Mouse (Mus musculus): ENCODE measurements at regions not wholly inside any gene's neighbourhood (a gene's known extent, or its start where the extent isn't known, plus 50 kb on each side); places are given as distances from the start of the nearest gene placed in this dataset.

GRCm38 (mm10) chr11:12858274-12858884, 393.6 kb upstream of the Cobl start:
- Histone ChIP-seq H3K27ac (ENCODE audit: low read depth, low read length) (no peak overlapping the region), H3K4me3 (ENCODE audit: low read depth, low read length) (no peak overlapping the region), H3K4me1 (replicated peaks; ENCODE audit: control insufficient read depth, insufficient read depth, low read length) (no peaks in the 10 kb centered on the region), H3K36me3 (ENCODE audit: control insufficient read depth, insufficient read depth) (no peaks in the 10 kb centered on the region), H3K27me3 (replicated peaks; ENCODE audit: control insufficient read depth, insufficient read depth, low read length) (no peaks in the 10 kb centered on the region), H3K9me3 (ENCODE audit: control insufficient read depth) (no peaks in the 10 kb centered on the region), H3K4me2 (replicated peaks; ENCODE audit: low read depth) (no peak overlapping the region), H3K9ac (ENCODE audit: low read depth, low read length) (no peak overlapping the region)
- TF ChIP-seq CTCF (IDR thresholded peaks at IDR 0.05; ENCODE audit: low read depth), result no peak
- no peak for ATAC-seq
- 83% methylated on average over 2 of the region's 2 CpGs for WGBS

- Histone ChIP-seq H3K36me3 (ENCODE audit: control insufficient read depth, insufficient read depth) (no peaks in the 10 kb centered on the region), H3K27me3 (replicated peaks; ENCODE audit: control insufficient read depth, insufficient read depth, low read length) (no peaks in the 10 kb centered on the region), H3K4me1 (replicated peaks; ENCODE audit: control insufficient read depth, insufficient read depth, low read length) (no peaks in the 10 kb centered on the region), H3K4me3 (ENCODE audit: low read depth, low read length) (no peak overlapping the region), H3K27ac (ENCODE audit: low read depth, low read length) (no peak overlapping the region), H3K9me3 (ENCODE audit: control insufficient read depth) (no peaks in the 10 kb centered on the region), H3K4me2 (replicated peaks; ENCODE audit: low read depth) (no peak overlapping the region), H3K9ac (ENCODE audit: low read depth, low read length) (no peak overlapping the region)
- no peak for ATAC-seq
- TF ChIP-seq CTCF (IDR thresholded peaks at IDR 0.05; ENCODE audit: low read depth), result no peak
- WGBS, result 83% methylated on average over 6 of the region's 6 CpGs
Observed at GRCm38 (mm10) chr11:12857358-12858199, 392.8 kb upstream of the Cobl start.

GRCm38 (mm10) chr11:12847793-12848192, 383.0 kb upstream of the Cobl start:
- H3K27ac ChIP-seq (ENCODE audit: low read depth, low read length), result no peak overlapping the region
- TF ChIP-seq CTCF (IDR thresholded peaks at IDR 0.05; ENCODE audit: low read depth), result no peak
- H3K4me2 ChIP-seq (replicated peaks; ENCODE audit: low read depth), result no peak overlapping the region
- no peaks in the 10 kb centered on the region for H3K27me3 ChIP-seq (replicated peaks; ENCODE audit: control insufficient read depth, insufficient read depth, low read length)
- H3K4me3 ChIP-seq (ENCODE audit: low read depth, low read length), result no peak overlapping the region
- H3K36me3 ChIP-seq (ENCODE audit: control insufficient read depth, insufficient read depth), result no peaks in the 10 kb centered on the region
- H3K9ac ChIP-seq (ENCODE audit: low read depth, low read length), result no peak overlapping the region
- no peak for ATAC-seq
- no peaks in the 10 kb centered on the region for H3K4me1 ChIP-seq (replicated peaks; ENCODE audit: control insufficient read depth, insufficient read depth, low read length)
- H3K9me3 ChIP-seq (ENCODE audit: control insufficient read depth), result no peaks in the 10 kb centered on the region

- Histone ChIP-seq H3K9me3 (ENCODE audit: control insufficient read depth) (no peaks in the 10 kb centered on the region), H3K27ac (ENCODE audit: low read depth, low read length) (no peak overlapping the region), H3K9ac (ENCODE audit: low read depth, low read length) (no peak overlapping the region), H3K4me1 (replicated peaks; ENCODE audit: control insufficient read depth, insufficient read depth, low read length) (no peaks in the 10 kb centered on the region), H3K4me2 (replicated peaks; ENCODE audit: low read depth) (no peak overlapping the region), H3K27me3 (replicated peaks; ENCODE audit: control insufficient read depth, insufficient read depth, low read length) (no peaks in the 10 kb centered on the region), H3K36me3 (ENCODE audit: control insufficient read depth, insufficient read depth) (no peaks in the 10 kb centered on the region), H3K4me3 (ENCODE audit: low read depth, low read length) (no peak overlapping the region)
- ATAC-seq, result no peak
- TF ChIP-seq CTCF (IDR thresholded peaks at IDR 0.05; ENCODE audit: low read depth), result no peak
Observed at GRCm38 (mm10) chr11:12843631-12844423, 379.1 kb upstream of the Cobl start.

GRCm38 (mm10) chr11:12841393-12841792, 376.6 kb upstream of the Cobl start:
- no peak for ATAC-seq
- Histone ChIP-seq H3K4me2 (replicated peaks; ENCODE audit: low read depth) (no peak overlapping the region), H3K4me1 (replicated peaks; ENCODE audit: control insufficient read depth, insufficient read depth, low read length) (no peaks in the 10 kb centered on the region), H3K36me3 (ENCODE audit: control insufficient read depth, insufficient read depth) (no peaks in the 10 kb centered on the region), H3K27ac (ENCODE audit: low read depth, low read length) (no peak overlapping the region), H3K4me3 (ENCODE audit: low read depth, low read length) (no peak overlapping the region), H3K9ac (ENCODE audit: low read depth, low read length) (no peak overlapping the region), H3K27me3 (replicated peaks; ENCODE audit: control insufficient read depth, insufficient read depth, low read length) (no peaks in the 10 kb centered on the region), H3K9me3 (ENCODE audit: control insufficient read depth) (no peaks in the 10 kb centered on the region)
- no peak for TF ChIP-seq CTCF (IDR thresholded peaks at IDR 0.05; ENCODE audit: low read depth)
- 77% methylated on average over 2 of the region's 2 CpGs for WGBS

- no peaks in the 10 kb centered on the region for H3K9me3 ChIP-seq (ENCODE audit: control insufficient read depth)
- H3K27ac ChIP-seq (ENCODE audit: low read depth, low read length), result no peak overlapping the region
- H3K9ac ChIP-seq (ENCODE audit: low read depth, low read length), result no peak overlapping the region
- H3K36me3 ChIP-seq (ENCODE audit: control insufficient read depth, insufficient read depth), result no peaks in the 10 kb centered on the region
- no peaks in the 10 kb centered on the region for H3K27me3 ChIP-seq (replicated peaks; ENCODE audit: control insufficient read depth, insufficient read depth, low read length)
- ATAC-seq, result no peak
- WGBS, result 65% methylated on average over 2 of the region's 2 CpGs
- no peak for TF ChIP-seq CTCF (IDR thresholded peaks at IDR 0.05; ENCODE audit: low read depth)
- H3K4me1 ChIP-seq (replicated peaks; ENCODE audit: control insufficient read depth, insufficient read depth, low read length), result no peaks in the 10 kb centered on the region
- no peak overlapping the region for H3K4me3 ChIP-seq (ENCODE audit: low read depth, low read length)
- H3K4me2 ChIP-seq (replicated peaks; ENCODE audit: low read depth), result no peak overlapping the region
Observed at GRCm38 (mm10) chr11:12837920-12838319, 373.2 kb upstream of the Cobl start.

Data from intestine, postnatal 0 days (tissue).